ENCODE assay signal across 18 mouse cellular contexts in genomic region chr16:97923700-97924099, GRCm38 (mm10).
"Had no signal": no experiment of that assay in that cellular context is flagged by ENCODE, and none has a peak within 500 bp of the region (broad histone marks: within the 10 kb centered on the region; RNA-seq: fewer than 3 reads in every experiment).

No protein-coding gene starts in this region.

- H3K27ac ChIP-seq: liver, embryonic 13.5 days; liver, embryonic 15.5 days; lung, embryonic 15.5 days; macrophage; midbrain, embryonic 13.5 days; midbrain, embryonic 15.5 days; neural tube, embryonic 12.5 days; stomach, embryonic 15.5 days; stomach, postnatal 0 days had no signal

- H3K9me3 ChIP-seq: liver, embryonic 13.5 days; liver, embryonic 15.5 days; lung, embryonic 15.5 days; megakaryocyte, embryonic 14.5 days; midbrain, embryonic 13.5 days; midbrain, embryonic 15.5 days; neural tube, embryonic 12.5 days; stomach, embryonic 15.5 days had no signal

- H3K36me3 ChIP-seq: liver, embryonic 13.5 days; liver, embryonic 15.5 days; lung, embryonic 15.5 days; midbrain, embryonic 13.5 days; midbrain, embryonic 15.5 days; neural tube, embryonic 12.5 days; stomach, embryonic 15.5 days had no signal

- H3K4me3 ChIP-seq: liver, embryonic 13.5 days; liver, embryonic 15.5 days; lung, embryonic 15.5 days; midbrain, embryonic 13.5 days; neural tube, embryonic 12.5 days; stomach, embryonic 15.5 days had no signal

- H3K4me1 ChIP-seq: neural tube, embryonic 12.5 days had no signal

- H3K9ac ChIP-seq: liver, embryonic 13.5 days; liver, embryonic 15.5 days; liver, postnatal 0 days; lung, embryonic 15.5 days; midbrain, embryonic 13.5 days; neural tube, embryonic 12.5 days; stomach, embryonic 15.5 days had no signal

- H3K4me2 ChIP-seq: midbrain, embryonic 11.5 days; midbrain, embryonic 13.5 days had no signal

- H3K27me3 ChIP-seq: liver, embryonic 13.5 days; liver, embryonic 15.5 days; lung, embryonic 15.5 days; midbrain, embryonic 15.5 days; neural tube, embryonic 12.5 days; stomach, embryonic 15.5 days had no signal

- ATAC-seq: liver, postnatal 0 days; midbrain, embryonic 13.5 days; midbrain, embryonic 15.5 days had no signal

- DNase-seq: liver, embryonic 13.5 days; liver, postnatal 0 days; lung, adult 2 months; lung, postnatal 14 days; right cerebral cortex, postnatal 14 days; thymus, adult 2 months; thymus, postnatal 25 days; thymus, postnatal 4 days had no signal
